Comparison of ENCODE assay signal across 18 mouse cellular contexts in the genomic region with DNA sequence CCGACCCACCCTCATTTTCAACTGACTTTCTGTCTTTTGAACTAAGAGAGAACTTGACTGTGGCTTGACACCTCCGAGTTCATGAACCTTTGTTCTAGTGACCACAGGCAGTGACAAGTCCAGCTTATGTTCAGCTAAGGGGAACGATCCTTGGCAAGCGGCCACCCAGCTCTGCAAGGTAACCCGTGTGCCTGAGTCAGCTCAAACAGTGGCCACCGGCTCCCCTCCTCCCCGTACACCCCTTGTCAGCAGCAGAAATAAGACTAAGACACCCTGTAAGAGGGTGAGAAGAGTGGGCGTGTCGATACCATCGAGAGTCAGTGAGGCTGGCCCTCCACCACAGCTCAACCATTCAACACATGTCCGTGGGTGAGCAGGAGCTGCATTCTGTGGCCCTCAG. TPM values are rescaled to one million over a fixed set of nuclear protein-coding genes. Genes with fewer than 3 reads are reported as not detected.
DNase-seq lines count a peak whose midpoint lies in the region; ATAC-seq and TF ChIP-seq lines count a peak whose summit lies in the region.
"Had no signal": no experiment of that assay in that cellular context is flagged by ENCODE, and none has a peak within 500 bp of the region (broad histone marks: within the 10 kb centered on the region; RNA-seq: fewer than 3 reads in every experiment).

No protein-coding gene starts in this region.

- TF ChIP-seq POLR2A in lung, adult 2 months (IDR thresholded peaks at IDR 0.05; ENCODE audit: borderline replicate concordance, extremely low read depth, low read depth, low read length), result no peak

- H3K27me3 ChIP-seq in kidney, postnatal 0 days (ENCODE audit: insufficient read depth, low read length), result no peaks in the 10 kb centered on the region
- H3K27me3 ChIP-seq: liver, embryonic 13.5 days; stomach, embryonic 15.5 days had no signal

- H3K9me3 ChIP-seq in kidney, postnatal 0 days (replicated peaks; ENCODE audit: low read length), result no peaks in the 10 kb centered on the region
- H3K9me3 ChIP-seq: liver, embryonic 13.5 days; midbrain, embryonic 10.5 days; stomach, embryonic 15.5 days had no signal

- no peak overlapping the region for H3K4me3 ChIP-seq in lung, adult 2 months (replicated peaks; ENCODE audit: extremely low read depth, low read depth, low read length)
- no peak overlapping the region for H3K4me3 ChIP-seq in kidney, postnatal 0 days (replicated peaks; ENCODE audit: low read depth, low read length)
- H3K4me3 ChIP-seq: liver, embryonic 13.5 days; midbrain, embryonic 10.5 days; stomach, embryonic 15.5 days had no signal

- 63% methylated on average over 11 of the region's 11 CpGs for WGBS in lung, adult 2 months
- 57% methylated on average over 11 of the region's 11 CpGs for WGBS in kidney, postnatal 0 days

- H3K36me3 ChIP-seq in kidney, postnatal 0 days (ENCODE audit: insufficient read depth, low read length), result no peaks in the 10 kb centered on the region
- H3K36me3 ChIP-seq: liver, embryonic 13.5 days; midbrain, embryonic 10.5 days; stomach, embryonic 15.5 days had no signal

- H3K4me1 ChIP-seq in lung, adult 2 months (ENCODE audit: control insufficient read depth, insufficient read depth, low read length), result 0 out of 2 replicates have a peak, but pooled peaks cover 3% of the 10 kb centered on the region
- H3K4me1 ChIP-seq in kidney, postnatal 0 days (replicated peaks; ENCODE audit: insufficient read depth, low read length), result no peaks in the 10 kb centered on the region
- H3K4me1 ChIP-seq: liver, embryonic 13.5 days had no signal

- no peak overlapping the region for H3K4me2 ChIP-seq in kidney, postnatal 0 days (ENCODE audit: low read length)
- H3K4me2 ChIP-seq: hindbrain, embryonic 14.5 days; liver, embryonic 13.5 days; stomach, embryonic 15.5 days had no signal

- ATAC-seq in kidney, postnatal 0 days (replicated peaks; ENCODE audit: low FRiP score, low read depth), result peak; percentile 75
- ATAC-seq in frontal cortex, adult (ENCODE audit: low TSS enrichment), result no peak

- DNase-seq in heart, postnatal 4 days, result peak; percentile 46
- no peak for DNase-seq in heart, adult 8-10 months (ENCODE audit: low spot score)
- peak; percentile 45 for DNase-seq in lung, postnatal 36 days
- DNase-seq in lung, adult 2 months, result no peak
- peak; percentile 52 for DNase-seq in kidney, postnatal 0 days (ENCODE audit: low spot score)
- peak; percentile 76 for DNase-seq in urinary bladder, postnatal 14 days (ENCODE audit: low spot score)
- no peak for DNase-seq in cerebellum, adult 11-12 months
- DNase-seq: cerebellum, adult 11 months; liver, embryonic 13.5 days; right cerebral cortex, postnatal 4 days; thymus, postnatal 4 days had no signal

- no peak overlapping the region for H3K9ac ChIP-seq in kidney, postnatal 0 days (ENCODE audit: low read depth, low read length)
- H3K9ac ChIP-seq: hindbrain, embryonic 14.5 days; liver, embryonic 13.5 days; stomach, embryonic 15.5 days had no signal

- TF ChIP-seq CTCF in lung, adult 2 months (IDR thresholded peaks at IDR 0.05; ENCODE audit: insufficient read depth, low read length), result no peak
- TF ChIP-seq CTCF in kidney, postnatal 0 days (IDR thresholded peaks at IDR 0.05; ENCODE audit: low read depth), result no peak

- H3K27ac ChIP-seq in kidney, postnatal 0 days, result no peak overlapping the region
- H3K27ac ChIP-seq: hindbrain, embryonic 14.5 days; liver, embryonic 13.5 days; stomach, embryonic 15.5 days had no signal

RNA-seq across cellular contexts. Expression of gene Psapl1, which starts 27.4 kb away (rescaled TPM):
- total RNA-seq in heart, postnatal 4 days (2021), result not detected
- total RNA-seq in heart, adult 8-10 months (2022), result not detected
- polyA plus RNA-seq in lung, adult 2 months (2012; rRNA removed), result 0.11 and 25.6 TPM in 2 replicates
- 0.32 and 0.34 TPM in 2 replicates for polyA plus RNA-seq in kidney, postnatal 0 days (2015; fragmentation: Nextera tagmentation; extraction: Ambion mirVana)
- total RNA-seq: CH12.LX; layer of hippocampus, adult 18-20 months; left cerebral cortex, adult 8-10 months had no signal
- polyA plus RNA-seq: liver, embryonic 13.5 days; midbrain, embryonic 10.5 days had no signal

Comparison
In these comparisons a context has a peak if more than half of its experiments do, and no peak if none do; other contexts are left out.
1. DNase-seq: peak in heart, postnatal 4 days (single experiment), lung, postnatal 36 days (single experiment), kidney, postnatal 0 days (single experiment) and urinary bladder, postnatal 14 days (single experiment); none in heart, adult 8-10 months (single experiment), lung, adult 2 months (single experiment) and cerebellum, adult 11-12 months (single experiment).